Mouse (Mus musculus) neural tube, embryonic 12.5 days (tissue): ENCODE results near the gene Cfb. TPM values are rescaled to one million over a fixed set of nuclear protein-coding genes. Genes with fewer than 3 reads are reported as not detected.
A peak's percentile ranks its signal among the peaks of the same experiment; 100 is the strongest.
"Not testable (repeated sequence)": the region's sequence is repeated elsewhere in the genome, so short reads cannot be mapped to it uniquely, and the experiment has no call there.

Source experiments
- ATAC-seq: fragments of 200-750 bp; cut with Nextera tagmentation; 2 replicates; pipeline ENCODE4 v1.8.0; 2017; ENCODE audit warnings: low read depth, mild to moderate bottlenecking, moderate TSS enrichment, moderate library complexity; ENCODE audit not compliant: low FRiP score
- H3K27ac ChIP-seq: fragments of 300-500 bp; sonication (generic); 2 replicates; pipeline ENCODE4 v1.5.1; 2016
- H3K27me3 ChIP-seq: fragments of 300-500 bp; sonication (generic); replicated peaks from 2 replicates; pipeline ENCODE4 v1.6.1; 2016; ENCODE audit warnings: mild to moderate bottlenecking
- H3K36me3 ChIP-seq: fragments of 300-500 bp; sonication (generic); 2 replicates; pipeline ENCODE4 v1.6.1; 2016; ENCODE audit warnings: mild to moderate bottlenecking
- H3K4me1 ChIP-seq: fragments of 300-500 bp; sonication (generic); 2 replicates; pipeline ENCODE4 v1.6.1; 2016
- H3K4me2 ChIP-seq: fragments of 300-500 bp; sonication (generic); replicated peaks from 2 replicates; pipeline ENCODE4 v1.6.1; 2016; ENCODE audit warnings: mild to moderate bottlenecking
- H3K4me3 ChIP-seq: fragments of 300-500 bp; sonication (generic); 2 replicates; pipeline ENCODE4 v1.5.1; 2016
- H3K9ac ChIP-seq: fragments of 300-500 bp; sonication (generic); 2 replicates; pipeline ENCODE4 v1.6.1; 2016; ENCODE audit warnings: mild to moderate bottlenecking
- H3K9me3 ChIP-seq: fragments of 300-500 bp; sonication (generic); 2 replicates; pipeline ENCODE4 v1.6.1; 2016; ENCODE audit warnings: mild to moderate bottlenecking
- WGBS: fragments of 180-500 bp; shearing (Covaris S2); methylation state at CpG from one replicate; pipeline ENCODE4 v1.1.7; 2016; 5-methylcytosine and 5-hydroxymethylcytosine counted together
- polyA plus RNA-seq: library from polyadenylated mRNA; unstranded; fragments of >200 nt; fragmentation: Nextera tagmentation; extraction: Ambion mirVana; gene quantifications from 2 replicates; pipeline ENCODE4 v1.2.1, GENCODE M21; 2016

Cfb gene
- polyA plus RNA-seq, 1 experiment from 2014 or later: 2.0 TPM

GRCm38 (mm10) chr17:34849722-34850516, 12.4 kb downstream of the Cfb start, which contains the start of the genes Skiv2l and Nelfe:
Gene Skiv2l, minus strand, starts transcription at chr17:34850210.
Gene Nelfe, plus strand, starts transcription at chr17:34850391.
- H3K27me3 ChIP-seq: no peaks in the 10 kb centered on the region
- H3K4me2 ChIP-seq: peak within 1 kb of the TSS; percentile 94
- peaks cover 18% of the 10 kb centered on the region for H3K4me1 ChIP-seq
- peak; percentile 96 for ATAC-seq
- no peaks in the 10 kb centered on the region for H3K9me3 ChIP-seq
- H3K36me3 ChIP-seq: peaks cover 59% of the 10 kb centered on the region
- under 1% methylated on average over 65 of the region's 65 CpGs for WGBS
- peak within 1 kb of the TSS; percentile 71 for H3K9ac ChIP-seq
- H3K4me3 ChIP-seq: peak within 1 kb of the TSS; percentile 78
- no peak within 1 kb of the TSS for H3K27ac ChIP-seq

DNA sequence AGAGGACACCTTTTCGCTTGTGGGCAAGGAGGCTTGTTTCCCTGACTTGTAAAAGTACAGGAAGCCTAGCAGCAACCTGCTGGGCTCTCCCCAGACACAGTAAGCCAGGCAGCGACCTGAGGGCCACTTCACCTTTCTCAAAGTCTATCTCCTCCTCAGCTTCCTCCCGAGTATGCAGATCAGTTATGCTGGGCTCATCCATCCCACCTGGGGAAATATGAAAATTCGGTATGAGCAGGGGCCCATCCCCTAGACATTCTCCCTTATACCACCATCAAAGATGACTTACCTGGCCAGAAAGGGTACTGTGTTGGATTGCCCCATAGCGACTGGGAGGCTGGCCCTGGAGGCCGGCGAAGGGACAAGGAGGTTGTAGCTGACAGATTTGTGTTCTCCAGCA, 14.7 kb downstream of the Cfb start:
- Histone ChIP-seq H3K27me3 (no peaks in the 10 kb centered on the region), H3K36me3 (peaks cover 60% of the 10 kb centered on the region), H3K9me3 (no peaks in the 10 kb centered on the region), H3K4me3 (no peak overlapping the region), H3K4me1 (peaks cover 18% of the 10 kb centered on the region), H3K4me2 (no peak overlapping the region), H3K27ac (no peak overlapping the region), H3K9ac (no peak overlapping the region)
- ATAC-seq: no peak
- WGBS: 90% methylated on average over 7 of the region's 7 CpGs

DNA sequence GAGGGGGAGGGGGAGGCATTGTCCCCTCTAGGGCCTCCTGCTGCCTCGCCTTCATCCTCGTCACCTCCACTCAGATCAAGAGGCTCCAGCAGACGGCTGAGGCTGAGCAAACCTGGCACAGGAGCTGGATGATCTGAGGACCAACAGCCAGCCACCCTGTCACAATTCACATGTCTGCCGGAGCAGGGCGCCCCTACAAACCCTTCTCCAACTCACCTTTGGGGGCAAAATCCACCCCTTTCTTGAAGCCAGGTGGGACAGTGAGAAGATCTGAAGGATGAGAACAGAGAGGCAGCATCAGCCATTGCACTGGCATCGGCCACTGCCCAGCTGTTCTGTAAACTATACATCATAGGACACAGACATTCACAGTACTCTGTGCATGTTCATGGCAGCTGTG, 15.1 kb downstream of the Cfb start:
- Histone ChIP-seq H3K9ac (no peak overlapping the region), H3K36me3 (peaks cover 60% of the 10 kb centered on the region), H3K27me3 (no peaks in the 10 kb centered on the region), H3K4me3 (no peak overlapping the region), H3K27ac (no peak overlapping the region), H3K4me2 (no peak overlapping the region), H3K4me1 (peaks cover 18% of the 10 kb centered on the region), H3K9me3 (no peaks in the 10 kb centered on the region)
- no peak for ATAC-seq
- 90% methylated on average over 6 of the region's 6 CpGs for WGBS

- no peak for ATAC-seq
- Histone ChIP-seq H3K36me3 (peaks cover 83% of the 10 kb centered on the region), H3K4me1 (peaks cover 7% of the 10 kb centered on the region), H3K4me2 (no peak overlapping the region), H3K27ac (no peak overlapping the region), H3K27me3 (no peaks in the 10 kb centered on the region), H3K9ac (no peak overlapping the region), H3K9me3 (no peaks in the 10 kb centered on the region), H3K4me3 (no peak overlapping the region)
- WGBS: 93% methylated on average over 13 of the region's 13 CpGs
Measured at GRCm38 (mm10) chr17:34844884-34845283, 17.4 kb downstream of the Cfb start.

GRCm38 (mm10) chr17:34840736-34841307, 21.5 kb downstream of the Cfb start:
- Histone ChIP-seq H3K9me3 (no peaks in the 10 kb centered on the region), H3K36me3 (peaks cover 73% of the 10 kb centered on the region), H3K4me3 (no peak overlapping the region), H3K9ac (no peak overlapping the region), H3K27me3 (no peaks in the 10 kb centered on the region), H3K4me2 (no peak overlapping the region), H3K27ac (no peak overlapping the region), H3K4me1 (peaks cover 22% of the 10 kb centered on the region)
- no peak for ATAC-seq
- WGBS: 85% methylated on average over 6 of the region's 6 CpGs

- Histone ChIP-seq H3K27ac (no peak overlapping the region), H3K4me3 (peak overlapping the region; percentile 1; the same call in 1 of the 2 replicates), H3K9ac (no peak overlapping the region), H3K4me1 (peaks cover 26% of the 10 kb centered on the region), H3K9me3 (no peaks in the 10 kb centered on the region), H3K4me2 (peak overlapping the region; percentile 100; the same call in 1 of the 2 replicates), H3K36me3 (peaks cover 58% of the 10 kb centered on the region), H3K27me3 (no peaks in the 10 kb centered on the region)
- ATAC-seq: no peak
- WGBS: 92% methylated on average over 7 of the region's 7 CpGs
Measured at GRCm38 (mm10) chr17:34838785-34839184, 23.5 kb downstream of the Cfb start.

DNA sequence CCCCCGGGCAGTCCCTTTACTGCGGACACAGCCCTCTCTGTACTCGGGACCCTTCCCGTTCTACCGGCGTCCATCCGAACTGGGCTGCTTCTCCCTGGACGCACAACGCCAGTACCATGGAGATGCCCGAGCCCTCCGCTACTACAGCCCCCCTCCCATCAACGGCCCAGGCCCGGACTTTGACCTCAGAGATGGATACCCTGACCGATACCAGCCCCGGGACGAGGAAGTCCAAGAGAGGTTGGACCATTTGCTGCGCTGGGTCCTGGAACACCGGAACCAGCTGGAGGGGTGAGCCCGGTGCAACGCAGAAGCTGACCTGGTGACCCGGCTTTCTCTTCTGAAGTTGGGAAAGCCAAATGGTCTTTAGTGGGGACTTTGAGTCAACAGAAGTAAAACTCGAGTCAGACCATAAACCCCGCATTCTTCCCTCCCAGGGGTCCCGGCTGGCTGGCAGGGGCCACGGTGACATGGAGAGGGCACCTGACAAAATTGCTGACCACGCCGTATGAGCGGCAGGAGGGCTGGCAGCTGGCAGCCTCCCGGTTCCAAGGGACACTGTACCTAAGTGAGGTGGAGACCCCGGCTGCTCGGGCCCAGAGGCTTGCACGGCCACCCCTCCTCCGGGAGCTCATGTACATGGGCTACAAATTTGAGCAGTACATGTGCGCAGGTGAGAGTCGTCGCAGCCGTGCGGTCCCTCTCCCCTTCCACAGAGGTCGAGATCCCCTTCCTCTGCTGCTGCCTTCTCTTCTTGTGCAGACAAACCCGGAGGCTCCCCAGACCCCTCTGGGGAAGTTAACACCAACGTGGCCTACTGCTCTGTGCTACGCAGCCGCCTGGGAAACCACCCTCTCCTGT, 24.6 kb downstream of the Cfb start:
- Histone ChIP-seq H3K4me2 (peak overlapping the region; percentile 100), H3K9me3 (no peaks in the 10 kb centered on the region), H3K4me1 (peaks cover 26% of the 10 kb centered on the region), H3K9ac (peak overlapping the region; percentile 75), H3K36me3 (peaks cover 54% of the 10 kb centered on the region), H3K4me3 (peak overlapping the region; percentile 81), H3K27ac (0 out of 2 replicates have a peak overlapping the region, but pooled peaks have one; percentile 37), H3K27me3 (no peaks in the 10 kb centered on the region)
- WGBS: 37% methylated on average over 43 of the region's 43 CpGs
- ATAC-seq: 0 out of 2 replicates have a peak, but pooled peaks have one; percentile 7

- ATAC-seq: peak; percentile 91
- Histone ChIP-seq H3K9me3 (no peaks in the 10 kb centered on the region), H3K36me3 (peaks cover 52% of the 10 kb centered on the region), H3K4me2 (peak within 1 kb of the TSS; percentile 100), H3K9ac (peak within 1 kb of the TSS; percentile 75), H3K4me1 (peaks cover 26% of the 10 kb centered on the region), H3K4me3 (peak within 1 kb of the TSS; percentile 81), H3K27ac (peak within 1 kb of the TSS; percentile 37; the same call in 1 of the 2 replicates), H3K27me3 (no peaks in the 10 kb centered on the region)
- under 1% methylated on average over 40 of the region's 40 CpGs for WGBS
Measured at GRCm38 (mm10) chr17:34836856-34837221, 25.5 kb downstream of the Cfb start, which contains the start of the genes Stk19 and Dxo. Gene Stk19, minus strand, starts transcription at chr17:34836945. Gene Dxo, plus strand, starts transcription at chr17:34837019.

GRCm38 (mm10) chr17:34836155-34836855, 26.0 kb downstream of the Cfb start:
- H3K9ac ChIP-seq: peak overlapping the region; percentile 74
- H3K36me3 ChIP-seq: peaks cover 51% of the 10 kb centered on the region
- no peaks in the 10 kb centered on the region for H3K9me3 ChIP-seq
- ATAC-seq: peak; percentile 85
- peaks cover 26% of the 10 kb centered on the region for H3K4me1 ChIP-seq
- 0 out of 2 replicates have a peak overlapping the region, but pooled peaks have one; percentile 16 for H3K27ac ChIP-seq
- peak overlapping the region; percentile 100 for H3K4me2 ChIP-seq
- H3K27me3 ChIP-seq: no peaks in the 10 kb centered on the region
- H3K4me3 ChIP-seq: peak overlapping the region; percentile 81
- 4% methylated on average over 48 of the region's 48 CpGs for WGBS

DNA sequence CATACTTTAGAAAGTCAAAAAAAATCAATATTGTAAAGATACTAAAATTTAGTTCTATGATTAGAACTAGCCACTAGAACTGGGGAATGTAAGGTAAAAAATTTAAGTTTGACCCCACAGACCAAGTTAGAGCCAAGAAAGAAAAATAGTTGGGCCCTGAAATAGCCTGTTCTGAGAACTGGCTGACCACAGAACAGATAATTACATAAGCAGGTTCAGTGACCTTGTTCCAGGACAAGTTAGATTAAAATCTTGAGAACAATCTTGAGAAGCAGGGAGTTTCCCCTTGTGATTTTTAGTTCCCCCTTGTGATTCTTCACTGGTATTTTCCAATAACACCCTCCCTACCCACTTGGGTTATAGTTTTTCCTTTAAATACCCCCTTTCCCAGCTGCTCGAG, 31.5 kb downstream of the Cfb start:
- not testable (repeated sequence) for ATAC-seq, H3K9me3 ChIP-seq, H3K9ac ChIP-seq, H3K4me3 ChIP-seq, H3K4me1 ChIP-seq, H3K27me3 ChIP-seq, H3K4me2 ChIP-seq, H3K27ac ChIP-seq
- WGBS: 85% methylated on average over 1 of the region's 1 CpGs
- peaks cover 70% of the 10 kb centered on the region for H3K36me3 ChIP-seq

GRCm38 (mm10) chr17:34814818-34815370, 47.4 kb downstream of the Cfb start:
- Histone ChIP-seq H3K27ac (no peak overlapping the region), H3K4me2 (no peak overlapping the region), H3K9ac (no peak overlapping the region), H3K27me3 (no peaks in the 10 kb centered on the region), H3K9me3 (no peaks in the 10 kb centered on the region), H3K36me3 (no peaks in the 10 kb centered on the region), H3K4me3 (no peak overlapping the region), H3K4me1 (no peaks in the 10 kb centered on the region)
- ATAC-seq: no peak
- WGBS: 73% methylated on average over 7 of the region's 7 CpGs
